Mouse (Mus musculus): ENCODE results near the gene Gja3. TPM values are rescaled to one million over a fixed set of nuclear protein-coding genes. Genes with fewer than 3 reads are reported as not detected.
"Not testable (repeated sequence)": the region's sequence is repeated elsewhere in the genome, so short reads cannot be mapped to it uniquely, and the experiment has no call there.

Gene Gja3
- polyA plus RNA-seq, 1 experiment from 2014 or later, result 0.05 TPM

DNA sequence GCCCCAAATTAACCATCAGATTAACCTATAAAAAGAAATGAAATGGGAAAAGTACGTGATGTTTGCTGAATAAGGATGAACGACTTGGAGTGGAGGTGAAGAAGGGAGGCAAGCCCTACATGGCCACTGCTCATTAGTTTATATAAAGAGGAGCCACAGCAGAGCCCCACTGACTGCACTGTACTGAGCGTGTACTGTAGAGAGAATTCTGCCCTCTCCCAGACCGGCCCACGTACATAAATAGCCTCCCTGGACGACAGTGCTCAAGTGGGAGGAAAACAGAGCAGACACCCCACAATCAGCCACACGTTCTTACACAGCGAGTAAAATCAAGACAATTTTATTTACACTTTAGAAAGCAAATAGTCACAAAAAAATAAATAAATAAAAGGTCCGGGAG, 23.8 kb downstream of the Gja3 start:
- no peak overlapping the region for H3K4me3 ChIP-seq (ENCODE audit: low read depth, low read length)
- no peak overlapping the region for H3K4me2 ChIP-seq (replicated peaks; ENCODE audit: low read depth)
- no peak for TF ChIP-seq EP300 (optimal IDR thresholded peaks at IDR 0.05)
- TF ChIP-seq CTCF (IDR thresholded peaks at IDR 0.05; ENCODE audit: low read depth), result no peak
- no peak for ATAC-seq (ENCODE audit: low FRiP score, low TSS enrichment)
- no peak overlapping the region for H3K9ac ChIP-seq (ENCODE audit: low read length)
- no peaks in the 10 kb centered on the region for H3K4me1 ChIP-seq (replicated peaks; ENCODE audit: control insufficient read depth, insufficient read depth)
- no peak overlapping the region for H3K27ac ChIP-seq (replicated peaks)
- no peaks in the 10 kb centered on the region for H3K9me3 ChIP-seq (ENCODE audit: control insufficient read depth, low read length)
- H3K36me3 ChIP-seq (ENCODE audit: control insufficient read depth, insufficient read depth, low read length), result no peaks in the 10 kb centered on the region
- 41% methylated on average over 9 of the region's 9 CpGs for WGBS
- H3K27me3 ChIP-seq (ENCODE audit: control insufficient read depth, insufficient read depth, low read length), result no peaks in the 10 kb centered on the region
- DNase-seq (ENCODE audit: low spot score), result no peak

DNA sequence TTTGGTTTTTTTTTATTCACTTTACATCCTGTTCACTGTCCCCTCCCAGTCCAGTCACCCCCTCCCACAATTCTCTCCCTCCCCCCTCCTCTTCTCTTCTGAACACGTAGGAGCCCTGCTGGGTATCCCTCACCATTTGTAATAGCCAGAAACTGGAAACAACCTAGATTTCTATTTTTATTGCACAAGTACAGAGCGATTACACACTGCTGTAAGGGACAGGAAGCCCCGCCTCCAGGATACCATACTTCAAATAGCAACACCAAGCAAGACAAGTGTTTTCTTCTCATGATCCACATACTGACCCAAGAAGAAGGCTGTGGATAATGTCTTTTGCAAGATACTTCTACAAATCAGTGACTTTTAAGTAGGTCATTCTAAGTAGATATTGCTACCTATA, 25.1 kb downstream of the Gja3 start:
- Histone ChIP-seq H3K9me3 (ENCODE audit: control insufficient read depth, low read length) (no peaks in the 10 kb centered on the region), H3K9ac (ENCODE audit: low read length) (no peak overlapping the region), H3K4me1 (replicated peaks; ENCODE audit: control insufficient read depth, insufficient read depth) (no peaks in the 10 kb centered on the region), H3K27ac (replicated peaks) (no peak overlapping the region), H3K4me3 (ENCODE audit: low read depth, low read length) (no peak overlapping the region), H3K36me3 (ENCODE audit: control insufficient read depth, insufficient read depth, low read length) (no peaks in the 10 kb centered on the region), H3K27me3 (ENCODE audit: control insufficient read depth, insufficient read depth, low read length) (no peaks in the 10 kb centered on the region), H3K4me2 (replicated peaks; ENCODE audit: low read depth) (no peak overlapping the region)
- 69% methylated on average over 3 of the region's 3 CpGs for WGBS
- ATAC-seq (ENCODE audit: low FRiP score, low TSS enrichment) (no peak), DNase-seq (ENCODE audit: low spot score) (no peak)
- no peak for TF ChIP-seq EP300 (optimal IDR thresholded peaks at IDR 0.05)
- TF ChIP-seq CTCF (IDR thresholded peaks at IDR 0.05; ENCODE audit: low read depth), result no peak

DNA sequence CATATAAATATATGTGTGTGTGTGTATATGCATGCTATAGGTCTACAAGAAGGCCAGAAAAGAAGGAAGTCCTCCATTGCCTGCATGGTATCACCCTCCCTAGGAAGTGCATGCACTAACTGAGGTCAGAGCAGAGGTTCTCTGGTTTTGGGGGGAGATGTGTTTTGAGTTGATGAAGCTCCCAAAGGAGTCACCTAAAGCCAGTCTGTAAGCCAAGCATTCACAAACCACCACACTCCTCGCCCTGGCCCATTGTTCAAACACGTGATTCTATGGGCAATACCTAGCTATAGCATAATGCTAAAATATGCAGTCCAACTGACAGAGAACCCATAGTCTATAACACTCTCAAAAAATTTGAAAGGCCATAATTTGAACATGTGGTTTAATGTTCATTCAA, 39.5 kb downstream of the Gja3 start:
- H3K36me3 ChIP-seq (ENCODE audit: control insufficient read depth, insufficient read depth, low read length), result no peaks in the 10 kb centered on the region
- no peaks in the 10 kb centered on the region for H3K9me3 ChIP-seq (ENCODE audit: control insufficient read depth, low read length)
- 75% methylated on average over 2 of the region's 2 CpGs for WGBS
- H3K4me3 ChIP-seq (ENCODE audit: low read depth, low read length), result no peak overlapping the region
- H3K27ac ChIP-seq (replicated peaks), result no peak overlapping the region
- no peaks in the 10 kb centered on the region for H3K27me3 ChIP-seq (ENCODE audit: control insufficient read depth, insufficient read depth, low read length)
- TF ChIP-seq EP300 (optimal IDR thresholded peaks at IDR 0.05) (no peak), CTCF (IDR thresholded peaks at IDR 0.05; ENCODE audit: low read depth) (no peak)
- no peak overlapping the region for H3K4me2 ChIP-seq (replicated peaks; ENCODE audit: low read depth)
- no peak for ATAC-seq (ENCODE audit: low FRiP score, low TSS enrichment)
- H3K9ac ChIP-seq (ENCODE audit: low read length), result no peak overlapping the region
- H3K4me1 ChIP-seq (replicated peaks; ENCODE audit: control insufficient read depth, insufficient read depth), result no peaks in the 10 kb centered on the region
- no peak for DNase-seq (ENCODE audit: low spot score)

DNA sequence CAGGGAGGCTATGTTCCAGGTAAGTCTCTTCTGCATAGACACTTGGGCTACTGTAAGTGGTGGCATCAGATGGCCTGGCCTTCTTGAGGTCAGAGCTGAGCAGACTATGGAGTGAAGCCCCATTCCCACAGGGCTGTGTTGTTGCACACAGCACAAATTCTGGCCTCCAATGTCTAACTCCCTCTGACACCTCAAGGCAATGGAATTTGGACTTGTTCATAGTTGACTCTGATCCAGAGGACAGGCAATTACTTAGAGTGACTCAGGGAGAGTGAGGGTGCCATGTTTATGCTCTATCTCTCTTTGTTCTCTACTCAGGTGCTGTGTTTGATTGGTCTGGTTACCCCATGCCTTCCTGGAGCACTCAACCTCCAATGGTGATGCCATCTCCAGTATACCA, 41.1 kb downstream of the Gja3 start:
- not testable (repeated sequence) for H3K9ac ChIP-seq (ENCODE audit: low read length); H3K27ac ChIP-seq (replicated peaks); H3K4me2 ChIP-seq (replicated peaks; ENCODE audit: low read depth); H3K36me3 ChIP-seq (ENCODE audit: control insufficient read depth, insufficient read depth, low read length); H3K4me3 ChIP-seq (ENCODE audit: low read depth, low read length); H3K27me3 ChIP-seq (ENCODE audit: control insufficient read depth, insufficient read depth, low read length); ATAC-seq (ENCODE audit: low FRiP score, low TSS enrichment); H3K9me3 ChIP-seq (ENCODE audit: control insufficient read depth, low read length); H3K4me1 ChIP-seq (replicated peaks; ENCODE audit: control insufficient read depth, insufficient read depth); DNase-seq (ENCODE audit: low spot score)

DNA sequence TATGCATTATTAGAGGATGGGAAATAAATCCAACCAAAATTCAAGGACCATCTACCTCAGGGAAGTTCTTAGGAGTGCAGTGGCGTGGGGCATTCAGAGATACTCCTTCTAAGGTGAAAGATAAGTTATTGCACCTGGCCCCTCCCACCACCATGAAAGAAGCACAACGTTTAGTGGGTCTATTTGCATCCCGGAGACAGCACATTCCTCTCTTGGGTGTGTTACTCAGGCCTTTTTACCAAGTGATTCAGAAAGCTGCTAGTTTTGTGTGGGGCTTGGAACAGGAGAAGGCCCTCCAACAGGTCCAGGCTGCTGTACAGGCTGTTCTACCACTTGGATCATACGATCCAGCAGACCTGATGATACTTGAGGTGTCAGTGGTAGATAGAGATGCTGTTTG, 69.3 kb downstream of the Gja3 start:
- H3K4me3 ChIP-seq (ENCODE audit: low read depth, low read length), result no peak overlapping the region
- DNase-seq (ENCODE audit: low spot score), result no peak
- whole genome bisulfite sequencing, result 50% methylated on average over 4 of the region's 4 CpGs
- no peaks in the 10 kb centered on the region for H3K9me3 ChIP-seq (ENCODE audit: control insufficient read depth, low read length)
- TF ChIP-seq CTCF (IDR thresholded peaks at IDR 0.05; ENCODE audit: low read depth), result no peak
- no peak for TF ChIP-seq EP300 (optimal IDR thresholded peaks at IDR 0.05)
- H3K9ac ChIP-seq (ENCODE audit: low read length), result no peak overlapping the region
- H3K4me2 ChIP-seq (replicated peaks; ENCODE audit: low read depth), result no peak overlapping the region
- ATAC-seq (ENCODE audit: low FRiP score, low TSS enrichment), result no peak
- H3K27ac ChIP-seq (replicated peaks), result no peak overlapping the region
- H3K36me3 ChIP-seq (ENCODE audit: control insufficient read depth, insufficient read depth, low read length), result no peaks in the 10 kb centered on the region
- no peaks in the 10 kb centered on the region for H3K27me3 ChIP-seq (ENCODE audit: control insufficient read depth, insufficient read depth, low read length)
- no peaks in the 10 kb centered on the region for H3K4me1 ChIP-seq (replicated peaks; ENCODE audit: control insufficient read depth, insufficient read depth)

Other genes starting within 250 kb of the Gja3 start
- gene Zmym5, start 246.4 kb downstream of the Gja3 start, polyA plus RNA-seq (2015; fragmentation: Nextera tagmentation; extraction: Ambion mirVana), result 14.9 and 16.0 TPM in 2 replicates
- 11.1 and 11.3 TPM in 2 replicates for gene Zmym2, start 171.4 kb downstream of the Gja3 start, polyA plus RNA-seq (2015; fragmentation: Nextera tagmentation; extraction: Ambion mirVana)
- gene Gjb2, start 46.6 kb upstream of the Gja3 start, polyA plus RNA-seq (2015; fragmentation: Nextera tagmentation; extraction: Ambion mirVana), result 77.8 and 78.1 TPM in 2 replicates
- gene Gm4491, start 57.8 kb upstream of the Gja3 start, polyA plus RNA-seq (2015; fragmentation: Nextera tagmentation; extraction: Ambion mirVana), result not detected in 2 replicates
- 21.3 and 24.3 TPM in 2 replicates for gene Gjb6, start 75.5 kb upstream of the Gja3 start, polyA plus RNA-seq (2015; fragmentation: Nextera tagmentation; extraction: Ambion mirVana)

All from stomach, postnatal 0 days (tissue).